Mouse (Mus musculus): Measurements from ENCODE around the gene Ubr2. TPM values are rescaled to one million over a fixed set of nuclear protein-coding genes. Genes with fewer than 3 reads are reported as not detected.

Gene Ubr2
- total RNA-seq, 1 experiment = 30.8 TPM

- no peak for TF ChIP-seq MAFK (IDR thresholded peaks at IDR 0.05; ENCODE audit: insufficient read depth, low read depth, low read length)
- TF ChIP-seq ZNF384 (IDR thresholded peaks at IDR 0.05; ENCODE audit: low read depth, low read length) = no peak
- no peak for TF ChIP-seq ZC3H11A (IDR thresholded peaks at IDR 0.05; ENCODE audit: borderline replicate concordance, low read depth, low read length)
- TF ChIP-seq HCFC1 (IDR thresholded peaks at IDR 0.05; ENCODE audit: borderline replicate concordance, insufficient read depth, low read length) = no peak
- Histone ChIP-seq H3K27ac (ENCODE audit: insufficient read depth, low read depth, low read length, poor library complexity, severe bottlenecking) (no peak within 1 kb of the TSS), H3K4me3 (ENCODE audit: insufficient read depth in 1 of 2, low read depth in 1 of 2, low read length in 2 of 2, poor library complexity in 1 of 2, severe bottlenecking in 1 of 2) (peak within 1 kb of the TSS in 1 of 2 experiments; percentile 21; a peak in 2 of 4 replicates), H3K9me3 (ENCODE audit: control insufficient read depth, insufficient read depth, low read depth, low read length) (no peaks in the 10 kb centered on the region), H3K36me3 (ENCODE audit: control insufficient read depth, insufficient read depth, low read length, poor library complexity, severe bottlenecking) (no peaks in the 10 kb centered on the region), H3K9ac (ENCODE audit: insufficient read depth, low read depth, low read length, poor library complexity, severe bottlenecking) (no peak within 1 kb of the TSS), H3K4me1 (ENCODE audit: control insufficient read depth in 2 of 2, insufficient read depth in 2 of 2, low read length in 2 of 2, poor library complexity in 1 of 2) (peaks cover 0 to 9% of the 10 kb centered on the region in 2 experiments; a peak in 1 of 4 replicates)
- in situ Hi-C loops (cut with MboI; ENCODE audit: low sequenced_read_pairs in 2 of 2, unreplicated experiment in 2 of 2) = no loop called here
- no peak for DNase-seq (ENCODE audit: low read depth, low spot score)
Measured at GRCm38 (mm10) chr17:46910186-46910585, 100.2 kb downstream of the Ubr2 start, which contains the start of gene Prph2. TSS of gene Prph2 (plus strand) at chr17:46910459.

- Histone ChIP-seq H3K4me3 (ENCODE audit: insufficient read depth in 1 of 2, low read depth in 1 of 2, low read length in 2 of 2, poor library complexity in 1 of 2, severe bottlenecking in 1 of 2) (peak overlapping the region; percentile 48 to 54), H3K27ac (ENCODE audit: insufficient read depth, low read depth, low read length, poor library complexity, severe bottlenecking) (no peak overlapping the region), H3K9me3 (ENCODE audit: control insufficient read depth, insufficient read depth, low read depth, low read length) (no peaks in the 10 kb centered on the region), H3K4me1 (ENCODE audit: control insufficient read depth in 2 of 2, insufficient read depth in 2 of 2, low read length in 2 of 2, poor library complexity in 1 of 2) (peaks cover 0 to 5% of the 10 kb centered on the region in 2 experiments; a peak in 2 of 4 replicates), H3K9ac (ENCODE audit: insufficient read depth, low read depth, low read length, poor library complexity, severe bottlenecking) (peak overlapping the region; percentile 64; the same call in 1 of the 2 replicates), H3K36me3 (ENCODE audit: control insufficient read depth, insufficient read depth, low read length, poor library complexity, severe bottlenecking) (no peaks in the 10 kb centered on the region)
- TF ChIP-seq ZC3H11A (IDR thresholded peaks at IDR 0.05; ENCODE audit: borderline replicate concordance, low read depth, low read length) (peak; percentile 65), CHD2 (IDR thresholded peaks at IDR 0.05; ENCODE audit: low read depth, low read length) (no peak)
- in situ Hi-C loops (cut with MboI; ENCODE audit: low sequenced_read_pairs in 2 of 2, unreplicated experiment in 2 of 2) = no loop called here
- peak; percentile 89 for DNase-seq (ENCODE audit: low read depth, low spot score)
Measured at GRCm38 (mm10) chr17:46903876-46904490, 106.4 kb downstream of the Ubr2 start.

- H3K4me3 ChIP-seq (ENCODE audit: insufficient read depth in 1 of 2, low read depth in 1 of 2, low read length in 2 of 2, poor library complexity in 1 of 2, severe bottlenecking in 1 of 2) = no peak overlapping the region
- in situ Hi-C loops (cut with MboI; ENCODE audit: low sequenced_read_pairs in 2 of 2, unreplicated experiment in 2 of 2) = no loop called here
- H3K4me1 ChIP-seq (ENCODE audit: control insufficient read depth in 2 of 2, insufficient read depth in 2 of 2, low read length in 2 of 2, poor library complexity in 1 of 2) = peaks cover 0 to 7% of the 10 kb centered on the region in 2 experiments; a peak in 2 of 4 replicates
- H3K36me3 ChIP-seq (ENCODE audit: control insufficient read depth, insufficient read depth, low read length, poor library complexity, severe bottlenecking) = no peaks in the 10 kb centered on the region
- TF ChIP-seq HCFC1 (IDR thresholded peaks at IDR 0.05; ENCODE audit: borderline replicate concordance, insufficient read depth, low read length) (no peak), ZNF384 (IDR thresholded peaks at IDR 0.05; ENCODE audit: low read depth, low read length) (no peak), CHD2 (IDR thresholded peaks at IDR 0.05; ENCODE audit: low read depth, low read length) (no peak), ZC3H11A (IDR thresholded peaks at IDR 0.05; ENCODE audit: borderline replicate concordance, low read depth, low read length) (no peak), MAFK (IDR thresholded peaks at IDR 0.05; ENCODE audit: insufficient read depth, low read depth, low read length) (no peak)
- no peaks in the 10 kb centered on the region for H3K9me3 ChIP-seq (ENCODE audit: control insufficient read depth, insufficient read depth, low read depth, low read length)
- DNase-seq (ENCODE audit: low read depth, low spot score) = no peak
- no peak overlapping the region for H3K9ac ChIP-seq (ENCODE audit: insufficient read depth, low read depth, low read length, poor library complexity, severe bottlenecking)
- no peak overlapping the region for H3K27ac ChIP-seq (ENCODE audit: insufficient read depth, low read depth, low read length, poor library complexity, severe bottlenecking)
Measured at GRCm38 (mm10) chr17:46900941-46901340, 109.4 kb downstream of the Ubr2 start.

- H3K4me3 ChIP-seq (ENCODE audit: insufficient read depth in 1 of 2, low read depth in 1 of 2, low read length in 2 of 2, poor library complexity in 1 of 2, severe bottlenecking in 1 of 2) = no peak overlapping the region
- no peak for DNase-seq (ENCODE audit: low read depth, low spot score)
- TF ChIP-seq HCFC1 (IDR thresholded peaks at IDR 0.05; ENCODE audit: borderline replicate concordance, insufficient read depth, low read length) = no peak
- no peak for TF ChIP-seq ZC3H11A (IDR thresholded peaks at IDR 0.05; ENCODE audit: borderline replicate concordance, low read depth, low read length)
- TF ChIP-seq CHD2 (IDR thresholded peaks at IDR 0.05; ENCODE audit: low read depth, low read length) = no peak
- TF ChIP-seq MAFK (IDR thresholded peaks at IDR 0.05; ENCODE audit: insufficient read depth, low read depth, low read length) = no peak
- no peak for TF ChIP-seq ZNF384 (IDR thresholded peaks at IDR 0.05; ENCODE audit: low read depth, low read length)
- H3K9ac ChIP-seq (ENCODE audit: insufficient read depth, low read depth, low read length, poor library complexity, severe bottlenecking) = no peak overlapping the region
- H3K27ac ChIP-seq (ENCODE audit: insufficient read depth, low read depth, low read length, poor library complexity, severe bottlenecking) = no peak overlapping the region
- in situ Hi-C loops (cut with MboI; ENCODE audit: low sequenced_read_pairs in 2 of 2, unreplicated experiment in 2 of 2) = no loop called here
- H3K4me1 ChIP-seq (ENCODE audit: control insufficient read depth in 2 of 2, insufficient read depth in 2 of 2, low read length in 2 of 2, poor library complexity in 1 of 2) = peaks cover 0 to 16% of the 10 kb centered on the region in 2 experiments; a peak in 3 of 4 replicates
- no peaks in the 10 kb centered on the region for H3K9me3 ChIP-seq (ENCODE audit: control insufficient read depth, insufficient read depth, low read depth, low read length)
- H3K36me3 ChIP-seq (ENCODE audit: control insufficient read depth, insufficient read depth, low read length, poor library complexity, severe bottlenecking) = peaks cover 3% of the 10 kb centered on the region; the same call in 1 of the 2 replicates
Measured at GRCm38 (mm10) chr17:46897221-46897950, 113.0 kb downstream of the Ubr2 start.

All from ES-E14 (cell line).